Mouse (Mus musculus): ENCODE measurements around the gene Asic4. TPM values are rescaled to one million over a fixed set of nuclear protein-coding genes. Genes with fewer than 3 reads are reported as not detected.

Asic4 gene
- total RNA-seq, 2 experiments from 2014 or later = 5.5 to 7.1 TPM

GRCm38 (mm10) chr1:75445751-75446611, 4.3 kb upstream of the Asic4 start:
- DNase-seq (ENCODE audit: low spot score in 2 of 2) = peak in 1 of 2 experiments; percentile 84
- peak; percentile 93 for TF ChIP-seq CTCF (conservative IDR thresholded peaks at IDR 0.05)
- peak overlapping the region; percentile 29; the same call in 1 of the 2 replicates for H3K4me3 ChIP-seq
- peak overlapping the region; percentile 86 for H3K27ac ChIP-seq

- TF ChIP-seq CTCF (conservative IDR thresholded peaks at IDR 0.05) = no peak
- H3K27ac ChIP-seq = peak overlapping the region; percentile 86
- H3K4me3 ChIP-seq = no peak overlapping the region
- DNase-seq (ENCODE audit: low spot score in 2 of 2) = no peak
Measured at GRCm38 (mm10) chr1:75446656-75447055, 3.6 kb upstream of the Asic4 start.

DNA sequence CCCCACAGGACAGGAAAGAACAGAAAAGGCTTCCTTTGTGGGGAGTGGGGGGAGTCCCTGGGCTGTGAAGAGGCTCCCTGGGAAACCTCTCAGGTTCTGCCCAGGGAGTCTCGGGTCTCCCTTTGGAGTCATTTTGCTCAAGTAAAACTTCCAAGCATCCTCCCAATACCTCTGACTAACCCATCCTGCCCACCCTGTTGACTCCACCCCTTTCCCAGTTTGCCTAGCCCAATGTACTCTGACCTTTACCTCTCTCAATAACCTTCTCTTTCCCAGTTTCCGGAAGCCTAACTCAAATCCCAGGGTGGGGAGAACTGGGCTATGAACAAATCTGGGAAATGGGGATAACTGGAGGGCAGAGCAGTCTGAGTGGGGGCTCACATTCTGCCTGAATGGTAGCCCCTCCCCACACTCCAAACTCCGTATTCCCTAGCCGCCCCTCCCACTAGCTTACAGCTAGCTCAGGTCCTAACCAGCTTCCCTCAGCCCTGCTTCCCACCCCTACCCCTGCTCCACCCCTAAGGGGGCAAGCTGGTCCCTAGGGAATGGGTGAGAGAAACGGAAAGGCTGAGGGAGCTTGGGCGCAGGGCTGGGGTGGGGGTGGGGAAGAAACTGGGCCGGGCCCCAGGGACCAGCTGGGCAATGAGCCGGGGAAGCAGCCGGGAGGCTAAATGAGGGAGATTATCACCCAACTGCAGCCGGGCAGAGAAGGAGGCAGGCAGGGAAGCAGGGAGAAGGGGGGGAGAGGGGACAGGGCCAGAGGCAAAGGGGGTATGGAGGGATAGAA, 2.8 kb upstream of the Asic4 start:
- DNase-seq (ENCODE audit: low spot score in 2 of 2) = no peak

GRCm38 (mm10) chr1:75448052-75448431, 2.2 kb upstream of the Asic4 start:
- DNase-seq (ENCODE audit: low spot score in 2 of 2) = no peak
- no peak for TF ChIP-seq CTCF (conservative IDR thresholded peaks at IDR 0.05)
- Histone ChIP-seq H3K4me3 (no peak overlapping the region), H3K27ac (peak overlapping the region; percentile 23; the same call in 1 of the 2 replicates)

More for the DNA sequence above, 2.8 kb upstream of the Asic4 start:
- TF ChIP-seq CTCF (conservative IDR thresholded peaks at IDR 0.05) = no peak
- H3K4me3 ChIP-seq = no peak overlapping the region
- peak overlapping the region; percentile 23; the same call in 1 of the 2 replicates for H3K27ac ChIP-seq

GRCm38 (mm10) chr1:75448937-75449336, 1.3 kb upstream of the Asic4 start:
- no peak overlapping the region for H3K4me3 ChIP-seq
- 0 out of 2 replicates have a peak overlapping the region, but pooled peaks have one; percentile 39 for H3K27ac ChIP-seq
- DNase-seq (ENCODE audit: low spot score in 2 of 2) = no peak
- TF ChIP-seq CTCF (conservative IDR thresholded peaks at IDR 0.05) = no peak

GRCm38 (mm10) chr1:75449377-75450135, 680 bp upstream of the Asic4 start:
- no peak for TF ChIP-seq CTCF (conservative IDR thresholded peaks at IDR 0.05)
- Histone ChIP-seq H3K4me3 (no peak overlapping the region; the same call in 1 of the 2 replicates), H3K27ac (peak overlapping the region; percentile 65; the same call in 1 of the 2 replicates)
- DNase-seq (ENCODE audit: low spot score in 2 of 2) = no peak

DNA sequence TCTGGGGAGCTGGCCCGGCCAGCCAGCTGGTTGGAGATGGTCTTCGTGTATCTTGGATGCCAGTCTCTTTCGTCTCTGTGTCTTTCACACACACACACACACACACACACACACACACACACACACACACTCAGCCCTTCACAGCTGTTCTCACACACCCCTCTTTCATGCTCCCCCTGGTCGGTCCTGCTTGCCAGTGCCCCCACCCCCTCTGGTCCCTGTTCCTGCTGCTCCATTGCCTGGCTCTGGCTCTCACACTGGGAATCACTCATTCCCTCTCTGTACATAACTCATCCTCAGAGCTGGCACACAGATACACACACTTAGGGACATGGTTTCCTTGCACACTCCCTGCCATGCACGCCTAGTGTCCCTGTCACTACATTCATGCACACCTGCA, 1.7 kb downstream of the Asic4 start:
- no peak for TF ChIP-seq CTCF (conservative IDR thresholded peaks at IDR 0.05)
- H3K4me3 ChIP-seq = no peak overlapping the region
- no peak for DNase-seq (ENCODE audit: low spot score in 2 of 2)
- no peak overlapping the region for H3K27ac ChIP-seq

- H3K27ac ChIP-seq = no peak overlapping the region
- no peak for DNase-seq (ENCODE audit: low spot score in 2 of 2)
- TF ChIP-seq CTCF (conservative IDR thresholded peaks at IDR 0.05) = no peak
- no peak overlapping the region for H3K4me3 ChIP-seq
Measured at GRCm38 (mm10) chr1:75455433-75455832, 5.2 kb downstream of the Asic4 start.

DNA sequence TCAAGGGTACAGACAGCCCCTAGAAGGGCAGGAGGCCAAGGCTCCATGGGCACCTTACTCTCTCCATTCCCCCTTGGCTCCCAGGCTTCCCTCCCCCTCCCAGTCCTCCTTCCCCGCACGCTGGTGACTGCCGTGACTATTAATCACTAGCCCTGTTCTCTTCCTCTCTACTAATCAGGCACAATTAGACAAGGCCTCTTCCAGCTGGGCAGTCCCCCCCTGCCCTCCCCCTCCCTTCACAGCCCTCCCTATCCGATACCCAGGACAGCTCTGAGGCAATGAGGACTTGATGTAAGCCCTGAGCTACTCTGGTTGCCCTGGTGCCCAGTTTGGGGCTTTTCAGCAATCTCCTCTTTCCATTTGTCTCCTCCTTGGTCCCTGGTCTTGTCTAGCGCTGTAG, 5.7 kb downstream of the Asic4 start:
- H3K4me3 ChIP-seq = no peak overlapping the region
- no peak for DNase-seq (ENCODE audit: low spot score in 2 of 2)
- H3K27ac ChIP-seq = no peak overlapping the region
- TF ChIP-seq CTCF (conservative IDR thresholded peaks at IDR 0.05) = no peak

- Histone ChIP-seq H3K4me3 (no peak overlapping the region), H3K27ac (no peak overlapping the region)
- peak; percentile 76 for TF ChIP-seq CTCF (conservative IDR thresholded peaks at IDR 0.05)
- DNase-seq (ENCODE audit: low spot score in 2 of 2) = no peak
Measured at GRCm38 (mm10) chr1:75456746-75457564, 6.7 kb downstream of the Asic4 start.

- no peak for TF ChIP-seq CTCF (conservative IDR thresholded peaks at IDR 0.05)
- peak overlapping the region; percentile 62; the same call in 1 of the 2 replicates for H3K27ac ChIP-seq
Measured at GRCm38 (mm10) chr1:75457710-75458024, 7.4 kb downstream of the Asic4 start.

More at GRCm38 (mm10) chr1:75457710-75458024, 7.4 kb downstream of the Asic4 start:
- DNase-seq (ENCODE audit: low spot score in 2 of 2) = no peak
- H3K4me3 ChIP-seq = no peak overlapping the region

Data from layer of hippocampus, adult 2 months (tissue).